Mouse (Mus musculus) ES-Bruce4 (cell line): Measurements from ENCODE around the gene Edn1. TPM values are rescaled to one million over a fixed set of nuclear protein-coding genes. Genes with fewer than 3 reads are reported as not detected.

ENCODE experiments used
- H3K27ac ChIP-seq: 2 replicates; pipeline ENCODE4 v1.5.1; 2012; ENCODE audit warnings: low read length, inconsistent platforms; ENCODE audit not compliant: insufficient read depth
- H3K27me3 ChIP-seq: 2 replicates; pipeline ENCODE4 v1.6.1; 2012; ENCODE audit warnings: mild to moderate bottlenecking, low read length, inconsistent platforms; ENCODE audit not compliant: control insufficient read depth, poor library complexity, insufficient read depth, severe bottlenecking
- H3K36me3 ChIP-seq: 2 replicates; pipeline ENCODE4 v1.6.1; 2012; ENCODE audit warnings: inconsistent platforms, mild to moderate bottlenecking, low read length, moderate library complexity; ENCODE audit not compliant: control insufficient read depth, poor library complexity, insufficient read depth, severe bottlenecking
- H3K4me1 ChIP-seq: one replicate; pipeline ENCODE4 v1.8.1; 2011; ENCODE audit warnings: low read length; ENCODE audit not compliant: control insufficient read depth, insufficient read depth
- H3K4me3 ChIP-seq: 2 replicates; pipeline ENCODE4 v1.5.1; 2011; ENCODE audit warnings: low read depth, mild to moderate bottlenecking, low read length
- H3K9ac ChIP-seq: 2 replicates; pipeline ENCODE4 v1.6.1; 2012; ENCODE audit warnings: low read depth, mild to moderate bottlenecking, inconsistent platforms; ENCODE audit not compliant: poor library complexity, severe bottlenecking
- H3K9me3 ChIP-seq: replicated peaks from 2 replicates; pipeline ENCODE4 v1.6.1; 2012; ENCODE audit warnings: mild to moderate bottlenecking, low read length, inconsistent platforms; ENCODE audit not compliant: control insufficient read depth, poor library complexity, insufficient read depth, severe bottlenecking
- CTCF ChIP-seq: IDR thresholded peaks from one replicate; pipeline ENCODE4 v1.8.1; 2011; ENCODE audit warnings: low read depth, low read length
- EP300 ChIP-seq: IDR thresholded peaks from 2 replicates; pipeline ENCODE4 v1.6.1; 2011; ENCODE audit warnings: low read depth, low read length; ENCODE audit not compliant: insufficient read depth
- POLR2A ChIP-seq: IDR thresholded peaks from one replicate; pipeline ENCODE4 v1.8.1; 2011; ENCODE audit warnings: low read length; ENCODE audit not compliant: insufficient read depth
- polyA plus RNA-seq: library from polyadenylated mRNA; stranded (reverse); fragments of >200 nt; gene quantifications from 2 replicates; pipeline ENCODE4 v1.2.4, GENCODE M21; 2011; ENCODE audit warnings: low read depth; ENCODE audit not compliant: missing spikeins, insufficient read depth, insufficient read length

Edn1 gene
- 1.3 and 2.3 TPM in 2 replicates for polyA plus RNA-seq

GRCm38 (mm10) chr13:42301161-42301721 is at the start of gene Edn1:
Edn1 (plus strand) TSS chr13:42301476.
- Histone ChIP-seq H3K4me1 (no peaks in the 10 kb centered on the region), H3K4me3 (peak within 1 kb of the TSS; percentile 43), H3K9ac (peak within 1 kb of the TSS; percentile 76), H3K27me3 (peaks cover 3% of the 10 kb centered on the region; the same call in 1 of the 2 replicates), H3K9me3 (no peaks in the 10 kb centered on the region; the same call in 1 of the 2 replicates), H3K27ac (peak within 1 kb of the TSS; percentile 67), H3K36me3 (no peaks in the 10 kb centered on the region)
- 0 out of 2 replicates have a peak, but pooled peaks have one; percentile 64 for TF ChIP-seq EP300
- no peak for TF ChIP-seq CTCF

- H3K9me3 ChIP-seq = no peaks in the 10 kb centered on the region
- H3K4me1 ChIP-seq = no peaks in the 10 kb centered on the region
- no peaks in the 10 kb centered on the region for H3K27me3 ChIP-seq
- TF ChIP-seq POLR2A (no peak), CTCF (no peak), EP300 (no peak)
- no peaks in the 10 kb centered on the region for H3K36me3 ChIP-seq
- no peak overlapping the region for H3K27ac ChIP-seq
- H3K9ac ChIP-seq = no peak overlapping the region
- H3K4me3 ChIP-seq = no peak overlapping the region
These were observed 47.5 kb upstream of the Edn1 start for GRCm38 (mm10) chr13:42253821-42254220.

GRCm38 (mm10) chr13:42255105-42255504 is 46.2 kb upstream of the Edn1 start:
- TF ChIP-seq POLR2A (no peak), CTCF (no peak), EP300 (no peak)
- Histone ChIP-seq H3K36me3 (no peaks in the 10 kb centered on the region), H3K9ac (no peak overlapping the region), H3K27me3 (no peaks in the 10 kb centered on the region), H3K4me1 (no peaks in the 10 kb centered on the region), H3K27ac (no peak overlapping the region), H3K4me3 (no peak overlapping the region), H3K9me3 (no peaks in the 10 kb centered on the region)

GRCm38 (mm10) chr13:42258422-42258821 is 42.9 kb upstream of the Edn1 start:
- no peaks in the 10 kb centered on the region for H3K4me1 ChIP-seq
- no peak for TF ChIP-seq POLR2A
- TF ChIP-seq EP300 = no peak
- no peak for TF ChIP-seq CTCF
- no peak overlapping the region for H3K4me3 ChIP-seq

GRCm38 (mm10) chr13:42260667-42261066 is 40.6 kb upstream of the Edn1 start:
- no peak for TF ChIP-seq EP300
- TF ChIP-seq CTCF = no peak
- no peak for TF ChIP-seq POLR2A
- H3K27me3 ChIP-seq = no peaks in the 10 kb centered on the region
- H3K27ac ChIP-seq = no peak overlapping the region
- H3K9me3 ChIP-seq = no peaks in the 10 kb centered on the region
- H3K9ac ChIP-seq = no peak overlapping the region
- H3K36me3 ChIP-seq = no peaks in the 10 kb centered on the region
- no peaks in the 10 kb centered on the region for H3K4me1 ChIP-seq
- H3K4me3 ChIP-seq = no peak overlapping the region

More at GRCm38 (mm10) chr13:42258422-42258821, 42.9 kb upstream of the Edn1 start:
- Histone ChIP-seq H3K27ac (no peak overlapping the region), H3K9ac (no peak overlapping the region), H3K36me3 (no peaks in the 10 kb centered on the region), H3K27me3 (no peaks in the 10 kb centered on the region), H3K9me3 (no peaks in the 10 kb centered on the region)

- H3K4me1 ChIP-seq = no peaks in the 10 kb centered on the region
- no peaks in the 10 kb centered on the region for H3K9me3 ChIP-seq
These were observed 31.2 kb upstream of the Edn1 start for GRCm38 (mm10) chr13:42270051-42270450.

More at GRCm38 (mm10) chr13:42270051-42270450, 31.2 kb upstream of the Edn1 start:
- H3K27me3 ChIP-seq = no peaks in the 10 kb centered on the region
- H3K4me3 ChIP-seq = no peak overlapping the region
- H3K9ac ChIP-seq = no peak overlapping the region
- no peak for TF ChIP-seq POLR2A
- TF ChIP-seq EP300 = no peak
- no peak for TF ChIP-seq CTCF
- H3K27ac ChIP-seq = no peak overlapping the region
- H3K36me3 ChIP-seq = no peaks in the 10 kb centered on the region
